Mouse (Mus musculus): ENCODE data around the gene Ptcd3.

Gene Ptcd3

GRCm38 (mm10) chr6:71908481-71909381, at the start of gene Ptcd3, which contains the start of gene Polr1a:
Gene Ptcd3 (minus strand): TSS chr6:71908750.
Gene Polr1a (plus strand): TSS chr6:71909053.
- in situ Hi-C loops (cut with MboI, MseI), result no loop called here

GRCm38 (mm10) chr6:71951192-71951591, 42.6 kb upstream of the Ptcd3 start:
- in situ Hi-C loops (cut with MboI, MseI), result no loop called here

- in situ Hi-C loops (cut with MboI, MseI), result no loop called here
Measured at GRCm38 (mm10) chr6:71950592-71950991, 42.0 kb upstream of the Ptcd3 start.

DNA sequence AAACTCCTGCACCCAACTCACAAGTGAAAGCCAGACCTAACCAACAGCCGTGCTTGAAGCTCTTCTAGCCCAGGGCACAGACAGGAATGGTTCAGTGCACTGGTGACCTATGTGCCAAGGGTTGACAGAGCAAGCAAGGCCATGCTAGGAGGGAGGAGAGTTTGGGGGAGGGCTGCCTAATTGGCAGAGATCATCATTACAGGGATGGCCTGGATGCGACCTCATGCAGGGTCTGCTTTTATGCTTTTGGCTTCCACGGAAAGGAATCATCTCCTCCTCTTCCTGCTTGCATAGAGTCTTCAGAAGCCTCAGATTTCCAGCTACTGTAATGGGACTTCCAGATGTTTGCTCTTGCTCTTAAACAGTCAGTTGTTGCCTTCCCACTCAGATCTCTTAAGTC, 41.2 kb upstream of the Ptcd3 start:
- in situ Hi-C loops (cut with MboI, MseI), result no loop called here

DNA sequence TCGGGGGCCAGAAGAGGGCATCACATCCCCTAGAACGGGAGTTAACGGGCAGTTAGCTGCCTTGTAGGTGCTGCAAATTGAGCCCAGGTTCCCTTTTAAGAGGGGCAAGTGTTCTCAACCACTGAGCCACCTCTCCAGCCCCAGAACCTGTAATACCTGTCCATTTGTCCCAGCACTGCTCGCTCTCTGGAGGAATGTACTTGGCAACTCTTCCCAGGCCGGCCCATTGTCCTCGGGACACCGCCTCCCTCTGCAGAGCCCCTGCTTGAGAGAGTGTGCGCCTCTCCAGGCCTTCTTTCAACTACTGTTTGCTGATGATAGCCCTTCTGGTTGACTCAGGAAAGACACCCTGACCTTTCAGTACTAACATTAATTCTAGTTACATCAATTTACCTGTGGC, 37.6 kb upstream of the Ptcd3 start:
- in situ Hi-C loops (cut with MboI, MseI), result no loop called here

DNA sequence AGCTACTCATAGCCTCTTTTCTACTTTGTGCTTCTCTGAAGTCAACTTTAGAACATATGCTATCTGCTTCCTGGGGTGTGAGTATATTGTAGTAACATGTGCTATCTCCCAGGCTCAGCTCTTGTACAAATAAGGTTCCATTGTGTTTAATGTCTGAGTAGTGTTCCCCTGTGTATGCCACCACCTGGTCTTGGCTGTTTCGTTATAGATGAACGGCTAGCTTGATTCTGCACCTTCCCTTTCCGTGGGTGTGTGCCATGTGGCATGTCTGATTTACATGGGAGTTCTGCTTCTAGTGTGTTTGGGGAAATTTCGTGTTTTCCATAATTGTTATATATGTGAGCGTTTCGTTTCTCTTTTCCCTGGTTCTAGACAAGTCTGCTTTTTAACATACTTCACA, 36.6 kb upstream of the Ptcd3 start:
- in situ Hi-C loops (cut with MboI, MseI), result no loop called here

DNA sequence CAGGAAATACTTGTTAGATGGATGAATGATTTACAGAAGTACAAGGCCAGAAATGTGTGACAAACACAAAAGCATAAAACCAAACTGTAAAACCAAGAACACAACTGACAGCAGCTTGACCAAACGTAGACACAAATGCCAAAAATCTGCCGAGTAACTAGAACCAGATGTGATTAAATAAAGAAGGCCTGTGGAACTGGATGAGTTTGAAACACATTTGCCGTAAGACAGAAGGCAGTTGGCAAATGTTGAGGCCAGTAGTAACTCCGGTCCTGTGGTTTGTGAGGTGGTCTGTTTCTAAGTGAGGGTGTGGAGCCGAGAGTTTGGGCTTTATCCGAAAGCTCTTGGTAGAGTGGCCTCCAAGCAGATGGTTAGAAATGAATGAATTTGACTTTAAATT, 32.4 kb upstream of the Ptcd3 start:
- in situ Hi-C loops (cut with MboI, MseI), result no loop called here

- in situ Hi-C loops (cut with MboI, MseI), result no loop called here
Measured at GRCm38 (mm10) chr6:71935737-71936136, 27.2 kb upstream of the Ptcd3 start.

GRCm38 (mm10) chr6:71934081-71934556, 25.6 kb upstream of the Ptcd3 start:
- in situ Hi-C loops (cut with MboI, MseI), result loop anchor here (5.0 kb wide), 1 partner anchor 37 kb away; no protein-coding TSS in a partner anchor

DNA sequence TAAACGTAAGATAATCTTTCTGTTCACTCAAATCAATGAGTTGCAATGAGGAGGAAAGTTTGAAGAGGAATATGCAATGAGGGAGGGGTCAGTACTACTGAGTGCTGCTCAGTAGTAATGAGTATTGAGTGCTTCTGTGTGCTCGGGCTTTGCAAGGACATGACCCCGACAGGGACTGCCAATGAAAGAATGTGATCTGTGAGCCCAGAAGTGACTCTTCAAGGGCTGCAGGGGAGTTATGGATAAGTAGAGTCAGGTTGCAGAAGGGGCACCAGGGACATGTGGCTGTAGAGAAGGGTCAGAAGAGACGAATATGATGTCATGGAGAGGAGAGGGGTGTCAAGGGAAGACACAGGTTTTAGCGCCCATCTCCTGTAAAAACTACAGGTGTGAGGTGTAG, 23.8 kb upstream of the Ptcd3 start:
- in situ Hi-C loops (cut with MboI, MseI), result loop anchor here (5.0 kb wide), 1 partner anchor 35 kb away; no protein-coding TSS in a partner anchor

DNA sequence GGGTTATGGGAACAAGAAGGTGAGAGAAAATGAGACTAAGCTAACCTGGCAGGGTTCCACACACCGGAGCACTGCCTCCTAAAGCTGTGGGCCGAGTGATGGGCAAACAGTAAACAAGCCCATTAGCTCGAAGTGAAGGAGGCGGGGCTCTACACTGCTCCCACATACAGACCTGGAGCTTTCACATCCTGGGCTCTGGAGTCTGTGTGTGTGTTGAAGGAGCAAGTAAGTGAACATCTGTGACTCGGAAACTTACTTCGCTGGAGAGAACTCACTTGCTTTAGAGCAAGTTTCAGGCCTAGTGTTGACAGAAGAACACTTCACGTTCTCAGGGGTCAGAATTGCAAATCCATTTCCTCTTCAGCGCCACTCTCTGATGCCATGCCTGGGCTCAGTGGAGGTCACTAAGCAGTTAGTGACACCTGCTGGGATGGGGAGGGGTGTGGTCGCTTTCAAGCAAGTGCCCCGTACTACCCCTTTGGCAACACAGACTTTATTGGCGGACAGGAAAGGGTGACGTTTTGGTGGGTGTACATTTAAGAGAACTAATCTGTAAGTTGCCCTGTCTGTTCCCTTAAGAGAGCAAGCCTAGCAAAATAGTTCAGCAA, 22.4 kb upstream of the Ptcd3 start:
- in situ Hi-C loops (cut with MboI, MseI), result loop anchor here (5.0 kb wide), 1 partner anchor 34 kb away; no protein-coding TSS in a partner anchor

DNA sequence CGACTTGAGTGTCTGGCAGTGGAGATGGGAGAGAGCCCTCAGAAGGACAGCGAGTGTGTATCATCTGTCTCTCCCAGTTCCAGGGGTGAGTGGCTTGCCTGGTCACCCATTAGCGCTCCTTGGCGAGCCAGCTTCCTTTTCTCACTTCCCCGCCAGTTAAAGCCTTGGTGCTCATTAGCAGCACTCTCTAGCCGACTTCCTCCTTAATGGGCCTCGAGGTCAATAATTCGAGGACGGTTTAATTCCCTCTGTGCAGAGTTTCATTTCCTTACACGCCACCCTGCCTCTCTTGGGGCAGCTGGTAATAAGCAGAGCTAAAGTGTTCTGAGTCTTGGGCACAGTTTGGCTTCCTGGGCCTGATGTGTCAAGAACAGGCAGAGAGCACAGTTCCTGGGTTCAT, 21.5 kb upstream of the Ptcd3 start:
- in situ Hi-C loops (cut with MboI, MseI), result loop anchor here (5.0 kb wide), 1 partner anchor 33 kb away; no protein-coding TSS in a partner anchor

- in situ Hi-C loops (cut with MboI, MseI), result loop anchor here (5.0 kb wide), 1 partner anchor 239 kb away; no protein-coding TSS in a partner anchor
Measured at GRCm38 (mm10) chr6:71927911-71928310, 19.4 kb upstream of the Ptcd3 start.

- in situ Hi-C loops (cut with MboI, MseI), result loop anchor here (5.0 kb wide), 1 partner anchor 242 kb away; no protein-coding TSS in a partner anchor
Measured at GRCm38 (mm10) chr6:71925233-71925632, 16.7 kb upstream of the Ptcd3 start.

- in situ Hi-C loops (cut with MboI, MseI), result no loop called here
Measured at GRCm38 (mm10) chr6:71920752-71921151, 12.2 kb upstream of the Ptcd3 start.

- in situ Hi-C loops (cut with MboI, MseI), result no loop called here
Measured at GRCm38 (mm10) chr6:71911686-71912450, 3.3 kb upstream of the Ptcd3 start.

DNA sequence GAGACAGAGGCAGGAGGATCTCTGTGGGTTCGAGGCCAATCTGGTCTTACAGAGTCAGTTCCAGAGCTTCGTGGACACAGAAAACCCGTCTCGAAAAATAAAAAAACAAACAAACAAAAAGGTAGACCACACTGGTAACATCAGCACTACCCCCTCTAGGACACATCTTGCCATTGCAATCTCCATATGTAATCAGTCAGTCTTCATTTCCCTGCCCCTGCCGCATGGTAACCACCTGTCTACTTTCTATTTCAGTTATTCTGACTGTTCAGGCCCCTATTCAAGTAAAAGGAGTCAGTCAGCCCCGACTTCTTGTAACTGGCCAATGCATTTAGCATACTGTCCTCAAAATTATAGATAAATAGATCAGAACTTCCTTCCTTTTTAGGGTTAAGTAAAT, 1.3 kb upstream of the Ptcd3 start:
- in situ Hi-C loops (cut with MboI, MseI), result no loop called here

DNA sequence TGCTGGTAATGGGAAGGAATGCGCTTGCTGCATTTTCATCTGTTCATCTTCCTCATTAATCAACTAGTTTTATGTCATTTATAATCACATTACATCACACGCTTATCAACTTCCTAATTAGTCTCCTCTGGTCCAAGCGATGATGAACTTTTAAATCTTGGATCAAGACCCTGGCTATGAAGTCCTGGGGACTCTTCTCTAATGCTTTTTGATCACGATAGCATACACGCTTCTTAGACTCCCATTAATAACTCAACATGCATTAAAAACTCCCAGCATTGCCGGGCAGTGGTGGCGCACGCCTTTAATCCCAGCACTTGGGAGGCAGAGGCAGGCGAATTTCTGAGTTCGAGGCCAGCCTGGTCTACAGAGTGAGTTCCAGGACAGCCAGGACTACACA, 834 bp upstream of the Ptcd3 start:
- in situ Hi-C loops (cut with MboI, MseI), result no loop called here

DNA sequence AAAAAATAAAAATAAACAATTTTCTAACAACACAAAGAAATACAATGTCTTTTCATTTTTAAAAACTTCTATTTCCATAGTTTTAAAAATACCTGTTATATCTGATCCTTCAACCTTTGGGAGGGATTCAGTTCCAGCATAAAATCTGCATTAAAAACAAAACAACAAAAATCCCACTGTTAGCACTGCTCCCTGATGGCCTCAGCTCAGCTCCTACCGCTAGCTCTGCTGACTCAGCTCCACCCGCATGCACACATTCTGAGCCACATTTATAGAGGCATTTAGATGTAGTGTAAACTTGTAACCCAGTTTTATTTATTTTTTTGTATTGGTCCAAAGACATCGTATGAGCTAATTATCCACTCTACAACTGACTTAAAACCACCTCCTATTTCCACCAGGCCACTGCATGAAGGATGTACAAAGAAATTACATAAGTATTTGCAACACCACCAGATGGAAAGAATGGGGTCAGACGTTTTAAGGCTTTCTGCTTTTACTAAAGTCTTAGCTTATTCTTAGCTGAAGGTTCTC, 781 bp downstream of the Ptcd3 start:
- in situ Hi-C loops (cut with MboI, MseI), result no loop called here

GRCm38 (mm10) chr6:71893263-71893662, 15.3 kb downstream of the Ptcd3 start:
- in situ Hi-C loops (cut with MboI, MseI), result no loop called here

DNA sequence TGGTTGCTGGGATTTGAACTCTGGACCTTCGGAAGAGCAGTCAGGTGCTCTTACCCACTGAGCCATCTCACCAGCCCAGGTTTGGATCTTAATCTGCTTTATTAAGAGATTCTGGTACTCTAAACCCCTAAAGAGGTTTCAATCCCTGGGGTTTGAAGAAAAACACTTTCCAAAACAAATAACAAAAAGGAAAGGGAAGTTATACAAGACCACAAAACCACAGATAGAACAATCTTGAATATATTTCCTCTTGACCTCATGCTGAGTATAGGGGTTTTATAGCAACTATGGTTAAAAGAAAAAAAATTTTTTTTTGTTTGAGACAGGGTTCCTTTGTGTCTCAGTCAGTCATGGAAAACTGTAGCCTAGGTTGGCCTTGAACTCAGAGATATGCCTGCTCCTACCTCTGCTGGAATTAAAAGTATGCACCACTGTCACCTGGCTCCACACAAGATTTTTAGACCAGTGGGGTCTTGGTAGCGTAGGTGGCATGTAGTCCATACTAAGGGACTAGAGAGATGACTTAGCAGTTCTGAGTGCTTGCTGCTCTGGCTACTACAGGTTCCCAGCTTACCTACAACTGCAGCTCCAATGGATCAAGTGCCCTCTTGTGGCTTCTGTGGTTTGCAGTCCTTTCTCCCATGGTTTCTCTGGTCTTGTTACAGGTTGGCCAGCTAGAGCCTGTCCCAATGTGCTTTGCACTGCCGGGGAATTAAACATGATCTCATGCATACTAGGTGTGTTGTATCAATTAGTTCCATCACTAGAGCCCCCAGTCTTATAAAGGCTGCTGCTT, 30.4 kb downstream of the Ptcd3 start:
- in situ Hi-C loops (cut with MboI, MseI), result no loop called here
